Mouse (Mus musculus): Measurements from ENCODE around the gene Hoxb6.

The Hoxb6 gene

DNA sequence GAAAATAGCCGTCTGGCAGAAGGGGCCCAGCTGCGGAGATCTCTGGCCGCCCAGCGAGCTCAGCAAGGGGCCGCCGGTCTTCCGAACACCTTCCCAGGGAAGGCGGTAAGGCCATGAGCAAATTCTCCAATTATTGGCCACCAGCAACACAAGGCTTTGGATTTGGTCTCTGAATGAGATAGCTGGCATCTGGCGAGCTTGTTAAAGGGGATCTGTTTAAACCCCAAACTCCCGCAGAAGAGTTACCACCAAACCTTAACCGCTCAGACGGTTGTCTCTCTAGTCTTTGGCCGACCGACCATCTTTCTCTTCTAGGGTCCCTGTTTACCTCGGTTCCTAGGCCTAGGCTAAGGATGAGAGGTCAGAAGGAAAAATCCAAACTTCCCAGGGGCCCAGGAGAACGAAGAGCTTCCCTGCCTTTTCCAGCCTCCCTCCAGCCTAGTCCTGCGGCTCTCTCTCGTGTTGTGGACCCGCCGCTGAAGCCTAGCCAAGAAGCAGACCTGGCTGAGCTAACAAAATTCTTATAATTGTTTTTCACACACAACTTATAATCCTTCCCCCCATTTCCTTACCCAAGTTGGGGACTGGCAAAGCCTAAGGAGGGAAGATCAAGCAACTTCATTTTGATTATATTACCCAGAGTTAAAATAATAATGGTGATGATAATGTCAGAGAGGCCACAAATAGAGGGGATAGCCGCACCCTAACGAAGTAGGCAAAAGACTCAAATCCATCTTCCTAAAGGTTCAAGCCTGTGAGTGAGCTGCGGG, 10.3 kb downstream of the Hoxb6 start:
- DNase-seq = no peak

- peak; percentile 94 for DNase-seq
Measured at GRCm38 (mm10) chr11:96303151-96304099, 11.1 kb downstream of the Hoxb6 start, which contains the start of gene Hoxb5. TSS of gene Hoxb5 (plus strand) at chr11:96303336.

- no peak for DNase-seq
Measured at GRCm38 (mm10) chr11:96304381-96305195, 12.3 kb downstream of the Hoxb6 start.

- no peak for DNase-seq
Measured at GRCm38 (mm10) chr11:96305505-96306182, 13.4 kb downstream of the Hoxb6 start.

DNA sequence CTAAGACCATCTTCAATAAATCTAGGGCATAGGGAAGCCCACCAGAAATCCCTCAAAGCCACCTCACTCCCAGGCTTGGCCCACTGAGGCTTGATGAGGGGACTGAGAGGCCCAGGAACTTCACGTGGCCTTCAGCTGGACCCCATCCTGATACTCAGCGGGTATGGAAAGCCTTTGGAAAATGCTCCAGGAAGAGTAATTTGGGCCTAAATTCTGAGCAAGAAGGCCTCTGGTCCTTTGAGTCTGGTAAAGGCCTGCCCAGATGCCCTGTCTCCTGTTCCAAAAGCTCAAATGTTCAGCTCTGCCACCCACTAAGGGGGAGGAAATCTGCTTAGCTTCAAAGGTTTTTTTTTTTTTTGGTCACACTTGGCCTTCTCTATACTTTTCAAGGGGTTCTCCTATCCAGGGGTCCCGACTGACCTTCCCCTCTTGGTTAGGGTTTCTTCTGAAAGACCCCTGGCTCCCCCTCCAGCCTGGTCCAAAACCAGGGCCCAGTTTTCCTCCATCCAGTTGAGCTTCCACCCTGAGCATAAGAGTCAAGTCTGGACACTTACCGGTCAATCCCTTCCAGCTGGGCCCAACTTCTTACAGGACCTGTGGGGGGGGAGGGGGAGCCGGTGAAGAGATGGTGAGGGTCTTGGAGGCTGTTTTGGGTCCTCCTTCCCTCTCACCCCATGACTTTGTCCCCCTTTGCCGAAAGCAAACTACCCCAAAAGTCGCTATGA, 14.1 kb downstream of the Hoxb6 start:
- DNase-seq = no peak

GRCm38 (mm10) chr11:96306908-96307269, 14.6 kb downstream of the Hoxb6 start:
- DNase-seq = no peak

- DNase-seq = no peak
Measured at GRCm38 (mm10) chr11:96308763-96309162, 16.5 kb downstream of the Hoxb6 start.

DNA sequence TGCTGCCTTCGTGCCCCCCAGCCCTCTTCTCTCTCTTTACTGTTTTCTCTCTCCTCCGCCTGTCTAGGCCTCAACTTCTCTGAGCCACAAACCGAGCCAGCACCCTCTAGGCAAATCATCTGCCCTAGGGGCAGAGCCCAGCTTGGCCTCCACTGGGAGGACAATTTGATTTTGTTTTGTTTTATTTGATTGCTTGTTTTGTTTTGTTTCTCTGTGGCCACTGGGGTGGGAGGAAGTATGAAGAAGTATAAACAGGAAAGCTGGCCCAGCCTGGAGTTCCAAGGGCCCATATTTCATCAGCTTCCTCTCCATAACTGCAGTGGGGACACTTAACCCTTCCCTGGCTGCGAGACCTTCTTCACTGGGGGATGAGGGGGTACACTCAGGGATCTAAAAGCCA, 17.0 kb downstream of the Hoxb6 start:
- DNase-seq = peak; percentile 80

GRCm38 (mm10) chr11:96310183-96310938, 18.1 kb downstream of the Hoxb6 start:
- no peak for DNase-seq

GRCm38 (mm10) chr11:96311097-96311496, 18.8 kb downstream of the Hoxb6 start:
- no peak for DNase-seq

- peak; percentile 90 for DNase-seq
Measured at GRCm38 (mm10) chr11:96311520-96312417, 19.5 kb downstream of the Hoxb6 start.

DNA sequence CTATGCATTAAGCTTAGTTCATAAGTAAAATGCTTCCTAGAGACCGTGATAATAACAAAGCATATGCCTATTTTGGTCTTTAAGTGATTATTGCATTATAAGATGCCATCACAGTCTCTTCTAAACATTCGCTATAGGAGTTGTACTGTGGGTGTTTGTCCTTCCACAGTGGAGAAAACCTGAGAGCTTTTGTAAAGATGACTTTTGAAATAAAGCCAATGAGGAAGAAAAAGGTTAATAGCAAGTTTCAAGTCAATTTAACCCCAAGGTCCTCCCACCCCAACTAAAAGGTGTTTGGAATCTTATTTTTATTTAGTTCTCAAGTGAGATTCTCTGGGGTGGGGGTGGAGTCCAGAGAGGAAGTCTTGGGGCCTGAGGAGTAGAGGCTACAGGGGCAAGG, 20.9 kb downstream of the Hoxb6 start:
- no peak for DNase-seq

- no peak for DNase-seq
Measured at GRCm38 (mm10) chr11:96313806-96314428, 21.6 kb downstream of the Hoxb6 start.

- peak; percentile 76 for DNase-seq
Measured at GRCm38 (mm10) chr11:96314671-96315343, 22.5 kb downstream of the Hoxb6 start.

DNA sequence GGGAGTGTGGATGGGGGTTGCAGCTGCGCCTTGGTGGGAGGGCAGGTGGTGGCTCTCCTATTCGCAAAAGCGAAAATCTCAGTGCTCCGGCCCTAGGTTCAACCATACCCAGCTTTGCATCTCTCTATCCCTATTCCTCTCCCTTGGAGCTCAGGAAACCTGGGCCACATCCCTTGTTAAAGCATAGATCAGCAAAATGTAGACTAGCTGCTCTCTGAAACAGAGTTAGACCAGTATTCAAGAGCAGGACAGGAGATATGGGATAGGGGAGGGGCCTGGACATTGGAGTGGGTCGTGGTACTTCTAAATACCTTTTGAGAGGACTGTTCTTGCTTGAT, 23.0 kb downstream of the Hoxb6 start:
- DNase-seq = no peak

DNA sequence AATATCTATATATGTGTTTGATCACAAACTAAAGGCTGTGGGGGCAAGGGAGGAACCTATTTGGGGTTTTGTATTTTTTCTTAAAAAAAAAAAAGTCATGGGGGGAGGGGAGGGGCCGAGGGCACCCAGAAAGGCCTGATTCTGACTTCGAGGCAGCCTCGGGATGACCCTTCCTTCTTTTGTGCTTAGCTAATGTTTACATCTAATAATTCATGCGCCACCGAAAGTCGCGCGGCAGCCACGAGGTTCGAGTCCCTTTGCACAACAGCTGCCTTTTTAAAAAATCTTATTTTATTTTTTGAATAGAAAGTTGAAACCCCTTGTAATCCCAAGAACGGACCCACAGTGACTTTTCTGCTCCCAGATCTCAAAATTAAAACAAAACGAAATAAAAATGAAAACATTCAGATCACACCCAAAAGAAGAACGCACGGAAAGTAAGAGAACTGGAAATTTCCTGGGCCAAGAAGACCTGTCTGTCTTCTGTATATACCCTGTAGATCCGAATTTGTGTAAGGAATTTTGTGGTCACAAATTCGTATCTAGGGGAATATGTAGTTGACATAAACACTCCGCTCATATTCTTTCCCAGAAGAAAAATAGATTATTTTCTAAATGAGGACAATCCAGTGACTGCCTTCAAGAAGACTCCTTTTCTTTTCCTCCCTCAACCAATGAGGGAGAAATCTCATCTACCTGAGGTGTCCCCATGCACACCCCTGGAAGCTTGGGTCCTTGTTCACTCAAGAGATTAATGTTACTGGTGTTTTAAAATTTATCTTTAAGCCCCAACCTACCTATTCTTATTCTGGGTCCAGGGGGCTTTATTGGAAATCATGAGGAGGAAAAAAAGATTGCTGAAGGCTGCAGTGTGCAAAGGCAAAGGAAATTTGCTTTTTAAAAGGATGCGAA, 24.7 kb downstream of the Hoxb6 start:
- no peak for DNase-seq

DNA sequence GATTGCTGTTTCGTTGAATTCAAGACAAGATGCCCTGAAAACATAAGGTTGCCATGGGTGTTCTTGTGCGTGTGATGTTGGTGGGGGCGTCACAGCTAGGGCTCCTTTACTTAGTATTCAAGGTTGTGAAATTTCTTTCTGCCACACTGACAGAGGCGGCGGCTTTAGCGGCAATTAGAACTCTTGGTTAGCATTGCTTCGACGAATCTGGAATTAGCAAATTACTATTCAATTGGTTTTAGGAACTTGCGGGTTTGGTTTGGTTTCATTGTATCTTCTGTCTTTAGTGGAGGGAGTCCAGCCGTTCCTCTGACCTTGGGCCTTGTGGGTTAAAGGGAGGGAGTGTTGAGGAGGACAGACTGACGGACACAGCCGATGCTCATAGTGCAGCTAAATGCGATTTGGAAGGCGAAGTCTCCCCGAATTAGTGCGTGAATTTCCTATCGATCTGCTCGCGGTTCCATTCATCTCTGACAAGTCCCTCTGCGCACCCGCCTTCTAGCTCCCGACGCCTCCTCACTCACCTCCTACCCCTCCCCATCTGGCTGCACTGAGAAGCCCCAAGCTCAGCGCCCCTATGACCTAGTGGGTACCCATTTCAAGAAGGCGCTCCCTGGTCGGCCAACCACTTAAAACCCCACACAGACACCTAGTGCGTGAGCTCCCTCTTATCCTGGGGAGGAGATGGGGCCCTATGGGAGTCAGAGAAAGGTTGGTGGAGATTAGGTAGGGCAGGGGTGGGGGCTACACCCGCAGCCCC, 25.5 kb downstream of the Hoxb6 start, which contains the start of gene Hoxb4:
Gene Hoxb4, plus strand, starts transcription at position 660 of the 760 bp plus-strand sequence.
- no peak for DNase-seq
